Mouse (Mus musculus) cerebellum, adult (tissue): Measurements from ENCODE around the gene Lrrc27.

ENCODE experiments used
- ATAC-seq: cut with Nextera tagmentation; 2 replicates; pipeline ENCODE4 v1.9.2; 2017; ENCODE audit warnings: mild to moderate bottlenecking, moderate library complexity, mixed read lengths; ENCODE audit not compliant: insufficient number of reproducible peaks, low FRiP score, low TSS enrichment

Gene Lrrc27

GRCm38 (mm10) chr7:139213751-139214150 is 963 bp downstream of the Lrrc27 start:
- ATAC-seq = no peak

DNA sequence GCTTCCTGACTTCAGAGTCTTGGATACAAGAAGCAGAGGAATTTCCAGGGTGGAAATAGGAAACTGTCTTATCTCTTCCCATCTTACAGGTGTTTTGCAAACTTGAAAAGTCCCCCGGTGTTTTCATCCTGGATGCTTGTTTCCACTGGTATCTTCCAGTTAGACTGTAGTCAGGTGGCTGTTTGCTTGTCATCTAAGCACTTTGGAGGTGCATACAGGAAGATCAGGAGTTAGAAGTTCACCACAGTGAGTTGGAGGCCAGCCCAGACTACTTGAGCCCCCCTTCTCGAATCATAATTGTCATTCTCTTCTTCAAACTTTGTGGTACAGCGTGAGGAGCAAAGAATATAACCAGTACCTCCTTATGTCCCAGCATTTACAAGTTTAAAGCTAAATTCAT is 1.4 kb downstream of the Lrrc27 start:
- ATAC-seq = no peak

GRCm38 (mm10) chr7:139214596-139215340 is 2.0 kb downstream of the Lrrc27 start:
- no peak for ATAC-seq

DNA sequence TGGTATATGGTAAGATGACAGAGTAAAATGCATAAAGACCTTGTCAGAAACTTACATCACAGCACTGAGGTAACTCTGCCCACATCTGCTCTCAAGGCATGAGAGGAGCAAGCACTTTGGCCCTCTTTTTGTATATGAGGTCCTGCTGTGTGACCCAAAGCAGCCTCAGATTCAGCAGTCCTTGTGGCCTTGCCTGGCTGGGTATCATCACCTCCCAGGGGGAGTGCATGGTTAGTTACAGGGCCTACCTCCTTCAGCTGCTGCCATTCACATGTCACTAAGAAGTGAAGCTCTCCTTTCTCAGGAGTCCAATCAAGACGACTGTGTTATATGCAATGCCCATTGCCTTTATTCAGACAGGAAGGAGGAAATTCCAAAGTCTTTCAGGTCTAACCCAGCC is 2.7 kb downstream of the Lrrc27 start:
- ATAC-seq = no peak

GRCm38 (mm10) chr7:139215946-139216345 is 3.2 kb downstream of the Lrrc27 start:
- ATAC-seq = no peak

GRCm38 (mm10) chr7:139216464-139216863 is 3.7 kb downstream of the Lrrc27 start:
- no peak for ATAC-seq

DNA sequence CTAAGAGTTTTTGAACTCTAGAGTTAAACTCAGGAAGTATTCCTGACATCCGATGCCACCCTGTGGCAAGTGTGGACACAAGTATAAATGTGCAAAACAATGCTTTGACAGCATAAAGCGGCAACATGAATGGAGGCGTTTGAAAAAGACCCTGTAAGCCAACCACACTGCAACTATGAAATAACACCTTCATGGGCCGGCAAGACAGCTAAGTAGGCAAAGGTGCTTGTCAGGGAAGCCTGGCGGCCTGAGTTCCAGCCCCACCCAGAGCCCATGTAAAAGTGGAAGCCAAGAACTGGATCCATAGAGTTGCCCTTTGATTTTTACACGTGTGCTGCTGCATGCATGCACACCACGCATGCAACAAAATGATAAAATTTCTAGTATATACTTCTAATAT is 4.3 kb downstream of the Lrrc27 start:
- ATAC-seq = no peak

DNA sequence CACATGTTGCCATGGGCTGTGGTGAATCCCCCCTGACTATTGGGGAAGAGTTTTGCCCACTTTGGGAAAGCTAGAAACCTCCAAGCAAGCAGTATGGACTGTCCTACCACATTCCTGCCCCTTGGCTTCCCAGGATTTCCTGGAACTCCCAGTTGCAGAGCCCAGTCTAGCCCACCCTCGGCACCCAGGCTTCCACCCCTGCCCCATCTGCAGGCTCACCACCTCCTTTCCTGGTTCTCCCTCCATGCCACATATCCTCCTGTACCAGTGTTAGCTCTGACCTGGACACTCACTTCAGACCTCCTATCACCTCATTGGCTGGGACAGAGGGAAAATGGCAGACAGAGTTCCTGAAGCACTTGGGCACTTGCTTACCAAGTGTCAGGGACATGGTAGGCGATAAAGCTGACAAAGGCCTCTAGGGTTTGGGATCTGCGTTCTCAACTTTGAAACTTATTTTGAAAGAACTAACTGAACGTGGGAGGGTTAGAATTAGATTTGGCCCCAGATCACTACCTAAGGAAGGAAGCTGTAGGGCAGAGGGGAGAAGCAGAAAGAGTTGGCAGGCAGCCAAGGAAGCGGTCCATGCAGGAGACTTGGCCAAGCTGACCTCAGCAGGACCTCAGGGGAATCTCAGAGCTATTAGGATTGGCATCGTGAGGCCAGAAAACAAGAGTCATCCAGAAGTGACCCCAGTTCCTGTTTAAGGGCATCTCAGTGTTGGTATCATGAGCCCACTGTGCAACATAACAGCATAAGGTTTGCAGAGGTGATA is 6.0 kb downstream of the Lrrc27 start:
- ATAC-seq = no peak

DNA sequence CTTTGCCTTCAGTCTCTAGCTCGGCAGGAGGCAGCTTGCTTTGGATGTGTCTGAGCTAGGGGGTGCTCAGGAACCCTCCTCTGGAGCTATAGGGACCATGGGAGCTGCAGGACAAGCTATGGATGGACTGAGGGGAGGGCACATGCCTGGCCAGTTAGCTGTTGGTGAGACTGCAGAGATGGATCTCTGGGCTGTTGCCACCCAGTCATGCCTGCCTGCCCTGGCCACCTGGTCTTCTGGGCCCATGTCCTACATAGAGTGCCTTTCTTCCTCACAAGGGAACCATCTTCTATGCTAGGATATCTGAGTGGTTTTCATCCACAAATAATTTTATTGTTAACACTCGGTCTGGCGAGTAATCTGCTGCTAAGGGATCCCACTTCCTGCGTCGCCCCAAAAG is 6.7 kb downstream of the Lrrc27 start:
- no peak for ATAC-seq

DNA sequence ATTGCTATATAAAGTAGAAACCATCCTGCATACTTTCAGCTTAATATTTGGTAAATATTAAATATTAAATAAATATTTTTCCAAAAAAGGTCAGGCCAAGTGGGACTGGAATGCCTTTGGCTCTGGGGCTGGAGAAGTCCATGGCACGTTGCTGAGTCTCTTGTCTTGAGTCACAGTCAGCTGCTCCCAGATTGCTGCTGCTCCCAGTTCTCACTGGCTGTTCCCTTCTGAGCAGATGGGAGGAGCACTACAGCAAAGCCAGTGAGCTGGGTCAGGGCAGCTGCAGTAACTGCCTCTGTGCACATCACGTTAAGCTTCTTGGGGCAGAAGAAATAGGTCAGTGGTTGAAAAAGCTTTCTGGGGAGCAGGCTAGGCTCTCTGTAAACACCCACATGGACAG is 7.5 kb downstream of the Lrrc27 start:
- no peak for ATAC-seq

- no peak for ATAC-seq
These were observed 8.3 kb downstream of the Lrrc27 start for GRCm38 (mm10) chr7:139221072-139221471.

DNA sequence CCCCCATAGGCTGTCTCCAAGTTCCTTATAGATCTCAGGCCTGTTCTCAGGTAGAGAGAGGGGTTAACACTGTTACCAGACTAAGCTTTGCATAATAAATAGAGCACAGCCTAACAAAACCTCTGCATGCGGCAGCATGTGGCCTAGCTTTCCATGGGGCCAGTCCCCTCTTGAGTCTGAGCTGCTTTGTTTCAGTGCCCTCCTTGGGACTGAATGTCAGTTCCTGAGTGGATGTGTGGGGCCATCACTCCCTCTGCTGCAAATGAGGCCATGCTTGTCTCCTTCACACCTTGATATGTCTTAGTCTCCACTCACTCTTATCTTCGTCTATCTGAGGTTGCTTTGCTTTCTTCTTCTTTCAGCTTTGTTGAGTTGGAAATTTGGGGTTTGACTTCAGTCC is 9.1 kb downstream of the Lrrc27 start:
- ATAC-seq = no peak

GRCm38 (mm10) chr7:139222341-139222740 is 9.6 kb downstream of the Lrrc27 start:
- ATAC-seq = no peak

GRCm38 (mm10) chr7:139224070-139224469 is 11.3 kb downstream of the Lrrc27 start:
- ATAC-seq = no peak

GRCm38 (mm10) chr7:139224725-139225124 is 11.9 kb downstream of the Lrrc27 start:
- no peak for ATAC-seq

- no peak for ATAC-seq
These were observed 13.6 kb downstream of the Lrrc27 start for GRCm38 (mm10) chr7:139226416-139226815.

- no peak for ATAC-seq
These were observed 15.8 kb downstream of the Lrrc27 start for GRCm38 (mm10) chr7:139228447-139229171.

DNA sequence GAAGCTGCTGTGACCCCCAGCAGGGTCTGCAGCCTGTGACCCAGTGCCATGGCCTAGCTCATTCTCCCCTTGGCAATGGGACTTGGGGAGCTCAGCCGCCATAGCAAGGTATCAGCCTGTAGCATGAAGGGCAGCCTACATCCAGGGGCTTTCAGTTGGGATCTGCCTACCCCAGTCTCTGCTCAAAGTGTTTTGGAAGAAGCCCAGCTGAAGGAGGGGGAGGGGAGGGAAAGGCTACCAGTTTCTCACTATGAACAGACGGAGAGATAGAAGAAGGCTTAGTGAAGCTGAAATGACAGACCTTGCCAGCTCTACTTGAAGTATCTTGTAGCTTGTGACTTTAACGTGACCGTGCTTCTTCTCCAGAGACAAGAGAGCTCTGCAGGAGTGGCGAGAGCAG is 17.0 kb downstream of the Lrrc27 start:
- no peak for ATAC-seq

DNA sequence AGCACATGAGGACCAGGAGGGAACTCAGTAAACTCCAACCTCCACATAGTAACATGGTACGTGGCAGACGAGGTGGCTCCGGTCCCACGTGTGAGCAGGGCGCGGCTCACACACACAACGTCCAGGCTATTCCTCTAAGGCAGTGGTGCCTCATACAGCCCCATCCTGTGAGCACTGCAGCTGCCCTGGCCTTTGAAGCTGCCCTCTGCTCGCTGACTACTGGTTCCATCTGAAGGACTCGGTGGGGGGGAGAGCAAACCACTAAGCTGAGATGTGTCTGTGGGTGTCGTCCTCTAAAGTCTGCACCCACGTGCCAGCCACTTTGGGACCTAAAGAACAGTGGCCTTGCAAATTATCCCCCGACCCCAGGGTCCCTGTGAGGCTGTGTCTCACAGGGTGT is 17.5 kb downstream of the Lrrc27 start:
- no peak for ATAC-seq

GRCm38 (mm10) chr7:139233714-139234113 is 20.9 kb downstream of the Lrrc27 start:
- peak; percentile 86 for ATAC-seq
